Comparison of ENCODE assay signal across 22 mouse cellular contexts in genomic region chr11:98590548-98591445, GRCm38 (mm10). TPM values are rescaled to one million over a fixed set of nuclear protein-coding genes. Genes with fewer than 3 reads are reported as not detected.
DNase-seq lines count a peak whose midpoint lies in the region; ATAC-seq and TF ChIP-seq lines count a peak whose summit lies in the region.
"Had no signal": no experiment of that assay in that cellular context is flagged by ENCODE, and none has a peak within 500 bp of the region (broad histone marks: within the 10 kb centered on the region; RNA-seq: fewer than 3 reads in every experiment).

No protein-coding gene starts in this region.

- H3K27me3 ChIP-seq in heart, embryonic 10.5 days (ENCODE audit: insufficient read depth, poor library complexity, severe bottlenecking): peaks cover 3% of the 10 kb centered on the region; the same call in 1 of the 2 replicates
- no peaks in the 10 kb centered on the region for H3K27me3 ChIP-seq in liver, adult 2 months (ENCODE audit: control insufficient read depth, insufficient read depth, low read length)
- H3K27me3 ChIP-seq in liver, embryonic 11.5 days (replicated peaks; ENCODE audit: control insufficient read depth, insufficient read depth, low read length): no peaks in the 10 kb centered on the region
- H3K27me3 ChIP-seq: heart, embryonic 15.5 days had no signal

- TF ChIP-seq POLR2A in liver, adult 2 months (IDR thresholded peaks at IDR 0.05; ENCODE audit: extremely low read depth, insufficient read depth, low read length): no peak

- H3K4me2 ChIP-seq in liver, embryonic 11.5 days: no peak overlapping the region
- H3K4me2 ChIP-seq: forebrain, embryonic 13.5 days; heart, embryonic 15.5 days; hindbrain, embryonic 12.5 days; limb, embryonic 15.5 days; lung, embryonic 14.5 days; midbrain, embryonic 13.5 days had no signal

- H3K4me3 ChIP-seq in heart, embryonic 10.5 days: no peak overlapping the region
- H3K4me3 ChIP-seq in liver, adult 2 months (ENCODE audit: insufficient read depth, low read depth, low read length): no peak overlapping the region
- H3K4me3 ChIP-seq in liver, embryonic 11.5 days (ENCODE audit: low read depth, low read length): no peak overlapping the region
- H3K4me3 ChIP-seq: embryonic facial prominence, embryonic 10.5 days; forebrain, embryonic 13.5 days; heart, embryonic 15.5 days; hindbrain, embryonic 12.5 days; limb, embryonic 15.5 days; midbrain, embryonic 13.5 days had no signal

- DNase-seq in heart, embryonic 10.5 days (ENCODE audit: low spot score): no peak
- DNase-seq in heart, postnatal 10 days: no peak
- peak; percentile 100 for DNase-seq in liver, adult 2 months (ENCODE audit: extremely low read depth, low read depth, low spot score)
- DNase-seq in liver, embryonic 11.5 days (ENCODE audit: low spot score): no peak
- DNase-seq in cerebellum, postnatal 10 days: peak; percentile 75 to 80
- DNase-seq: kidney, postnatal 4 days; lung, embryonic 14.5 days had no signal

- intact Hi-C loops in heart, postnatal 10 days (cut with DNase I): no loop called here

- no peaks in the 10 kb centered on the region; the same call in 1 of the 2 replicates for H3K79me2 ChIP-seq in liver, adult 2 months (ENCODE audit: control insufficient read depth, insufficient read depth, low read length)

- WGBS in heart, embryonic 10.5 days: 79% methylated on average over 19 of the region's 19 CpGs
- WGBS in liver, adult 2 months: 21% methylated on average over 19 of the region's 19 CpGs
- 79% methylated on average over 19 of the region's 19 CpGs for WGBS in liver, embryonic 11.5 days

- peaks cover 57% of the 10 kb centered on the region for H3K4me1 ChIP-seq in heart, embryonic 10.5 days
- peaks cover 17% of the 10 kb centered on the region for H3K4me1 ChIP-seq in liver, adult 2 months (ENCODE audit: control insufficient read depth, insufficient read depth, low read length)
- peaks cover 26% of the 10 kb centered on the region for H3K4me1 ChIP-seq in liver, embryonic 11.5 days (replicated peaks; ENCODE audit: control insufficient read depth, insufficient read depth, low read length)

- H3K9me3 ChIP-seq in heart, embryonic 10.5 days: no peaks in the 10 kb centered on the region
- no peaks in the 10 kb centered on the region for H3K9me3 ChIP-seq in liver, embryonic 11.5 days (ENCODE audit: control insufficient read depth, low read length)
- H3K9me3 ChIP-seq: embryonic facial prominence, embryonic 10.5 days; forebrain, embryonic 13.5 days; heart, embryonic 15.5 days; hindbrain, embryonic 12.5 days; limb, embryonic 15.5 days; midbrain, embryonic 13.5 days had no signal

- H3K9ac ChIP-seq in liver, adult 2 months (ENCODE audit: low read depth, low read length): no peak overlapping the region
- H3K9ac ChIP-seq in liver, embryonic 11.5 days (ENCODE audit: low read depth, low read length): no peak overlapping the region
- H3K9ac ChIP-seq: forebrain, embryonic 13.5 days; heart, embryonic 15.5 days; hindbrain, embryonic 12.5 days; limb, embryonic 15.5 days; lung, embryonic 14.5 days; midbrain, embryonic 13.5 days had no signal

- no peak for ATAC-seq in liver, embryonic 11.5 days (replicated peaks; ENCODE audit: low FRiP score)
- ATAC-seq in CD4-positive, CD25-positive, alpha-beta regulatory T cell, adult 4 months: no peak
- ATAC-seq in granulocyte monocyte progenitor cell, adult 5-6 weeks (replicated peaks; ENCODE audit: poor library complexity, severe bottlenecking): no peak
- ATAC-seq: forebrain, embryonic 13.5 days; intestine, embryonic 16.5 days; midbrain, embryonic 13.5 days had no signal

- peak overlapping the region; percentile 9; the same call in 1 of the 2 replicates for H3K27ac ChIP-seq in heart, embryonic 10.5 days
- H3K27ac ChIP-seq in liver, adult 2 months (replicated peaks; ENCODE audit: insufficient read depth, low read depth, low read length): no peak overlapping the region
- no peak overlapping the region for H3K27ac ChIP-seq in liver, embryonic 11.5 days (ENCODE audit: low read depth, low read length)
- H3K27ac ChIP-seq: embryonic facial prominence, embryonic 10.5 days; forebrain, embryonic 13.5 days; heart, embryonic 15.5 days; hindbrain, embryonic 12.5 days; limb, embryonic 15.5 days; midbrain, embryonic 13.5 days had no signal

- H3K36me3 ChIP-seq in heart, embryonic 10.5 days: no peaks in the 10 kb centered on the region
- no peaks in the 10 kb centered on the region for H3K36me3 ChIP-seq in liver, adult 2 months (ENCODE audit: control insufficient read depth, insufficient read depth, low read length)
- no peaks in the 10 kb centered on the region for H3K36me3 ChIP-seq in liver, embryonic 11.5 days (ENCODE audit: control insufficient read depth, insufficient read depth, low read length)
- H3K36me3 ChIP-seq: embryonic facial prominence, embryonic 10.5 days; heart, embryonic 15.5 days; hindbrain, embryonic 12.5 days; limb, embryonic 15.5 days; midbrain, embryonic 13.5 days had no signal

- no peak for TF ChIP-seq CTCF in liver, adult 2 months (IDR thresholded peaks at IDR 0.05; ENCODE audit: low read depth, low read length)

RNA-seq across cellular contexts. Expression of gene Ormdl3, which starts 3.6 kb away (rescaled TPM):
- 56.1 and 61.0 TPM in 2 replicates for polyA plus RNA-seq in heart, embryonic 10.5 days (2016; fragmentation: Nextera tagmentation; extraction: Ambion mirVana)
- total RNA-seq in heart, postnatal 10 days (2021): 10 to 100 TPM; 46.6 to 48.9 TPM
- 48.3 and 62.0 TPM in 2 replicates for total RNA-seq in liver, adult 2 months (2014; rRNA removed)
- 119 and 166 TPM in 2 replicates for polyA plus RNA-seq in liver, adult 2 months (2012; rRNA removed)
- 10.9 and 11.7 TPM in 2 replicates for polyA plus RNA-seq in liver, embryonic 11.5 days (2014; fragmentation: Nextera tagmentation; extraction: Ambion mirVana)
- polyA plus RNA-seq in CD4-positive, CD25-positive, alpha-beta regulatory T cell, adult 4 months (2017; shearing (Covaris generic)): 10 to 100 TPM; 25.9 to 53.6 TPM
- 5.9 and 7.3 TPM in 2 replicates for total RNA-seq in granulocyte monocyte progenitor cell, adult 5-6 weeks (2014; fragmentation: Nextera tagmentation)
- total RNA-seq in granulocyte monocyte progenitor cell, adult 5-6 weeks (2017): 7.7 and 8.6 TPM in 2 replicates

RNA-seq across cellular contexts. Expression of gene Lrrc3c, which starts 7.3 kb away (rescaled TPM):
- not detected in 2 replicates for polyA plus RNA-seq in heart, embryonic 10.5 days (2016; fragmentation: Nextera tagmentation; extraction: Ambion mirVana)
- total RNA-seq in heart, postnatal 10 days (2021): not detected
- not detected in 2 replicates for total RNA-seq in liver, adult 2 months (2014; rRNA removed)
- not detected in 2 replicates for polyA plus RNA-seq in liver, adult 2 months (2012; rRNA removed)
- polyA plus RNA-seq in liver, embryonic 11.5 days (2014; fragmentation: Nextera tagmentation; extraction: Ambion mirVana): not detected in 2 replicates
- not detected for polyA plus RNA-seq in CD4-positive, CD25-positive, alpha-beta regulatory T cell, adult 4 months (2017; shearing (Covaris generic))
- not detected in 2 replicates for total RNA-seq in granulocyte monocyte progenitor cell, adult 5-6 weeks (2014; fragmentation: Nextera tagmentation)
- not detected in 2 replicates for total RNA-seq in granulocyte monocyte progenitor cell, adult 5-6 weeks (2017)
- total RNA-seq: adrenal gland, postnatal 4 days; gastrocnemius, postnatal 4 days; layer of hippocampus, postnatal 10 days; left cerebral cortex, postnatal 14 days; neutrophil, adult 5-6 weeks had no signal
- polyA plus RNA-seq: C2C12; embryonic facial prominence, embryonic 10.5 days; forebrain, embryonic 13.5 days; heart, embryonic 15.5 days; hindbrain, embryonic 12.5 days; intestine, embryonic 16.5 days; limb, embryonic 15.5 days; lung, embryonic 14.5 days; midbrain, embryonic 13.5 days had no signal

RNA-seq across cellular contexts. Expression of gene Gm12355, which starts 34.7 kb away (rescaled TPM):
- 0.71 and 1.0 TPM in 2 replicates for polyA plus RNA-seq in heart, embryonic 10.5 days (2016; fragmentation: Nextera tagmentation; extraction: Ambion mirVana)
- total RNA-seq in heart, postnatal 10 days (2021): 10 to 100 TPM; 15.6 to 18.0 TPM
- not detected in 2 replicates for total RNA-seq in liver, adult 2 months (2014; rRNA removed)
- polyA plus RNA-seq in liver, adult 2 months (2012; rRNA removed): not detected in 2 replicates
- 0.44 and 0.95 TPM in 2 replicates for polyA plus RNA-seq in liver, embryonic 11.5 days (2014; fragmentation: Nextera tagmentation; extraction: Ambion mirVana)
- 1 to 10 TPM; 1.0 to 9.6 TPM for polyA plus RNA-seq in CD4-positive, CD25-positive, alpha-beta regulatory T cell, adult 4 months (2017; shearing (Covaris generic))
- 1.6 and 1.8 TPM in 2 replicates for total RNA-seq in granulocyte monocyte progenitor cell, adult 5-6 weeks (2014; fragmentation: Nextera tagmentation)
- total RNA-seq in granulocyte monocyte progenitor cell, adult 5-6 weeks (2017): 4.8 and 9.5 TPM in 2 replicates
- total RNA-seq: neutrophil, adult 5-6 weeks had no signal

RNA-seq across cellular contexts. Expression of gene Gsdma3, which starts 35.4 kb away (rescaled TPM):
- not detected in 2 replicates for polyA plus RNA-seq in heart, embryonic 10.5 days (2016; fragmentation: Nextera tagmentation; extraction: Ambion mirVana)
- total RNA-seq in heart, postnatal 10 days (2021): 1 to 10 TPM; 4.0 to 5.3 TPM
- total RNA-seq in liver, adult 2 months (2014; rRNA removed): not detected in 2 replicates
- polyA plus RNA-seq in liver, adult 2 months (2012; rRNA removed): not detected in 2 replicates
- polyA plus RNA-seq in liver, embryonic 11.5 days (2014; fragmentation: Nextera tagmentation; extraction: Ambion mirVana): not detected in 2 replicates
- under 1 TPM in 1 of 2 experiments, not detected in 1; 0.20 TPM for polyA plus RNA-seq in CD4-positive, CD25-positive, alpha-beta regulatory T cell, adult 4 months (2017; shearing (Covaris generic))
- not detected in 2 replicates for total RNA-seq in granulocyte monocyte progenitor cell, adult 5-6 weeks (2014; fragmentation: Nextera tagmentation)
- total RNA-seq in granulocyte monocyte progenitor cell, adult 5-6 weeks (2017): not detected in 2 replicates
- total RNA-seq: neutrophil, adult 5-6 weeks had no signal
- polyA plus RNA-seq: C2C12; embryonic facial prominence, embryonic 10.5 days; forebrain, embryonic 13.5 days; heart, embryonic 15.5 days; hindbrain, embryonic 12.5 days; intestine, embryonic 16.5 days; limb, embryonic 15.5 days; lung, embryonic 14.5 days; midbrain, embryonic 13.5 days had no signal

RNA-seq across cellular contexts. Expression of gene Zpbp2, which starts 39.9 kb away (rescaled TPM):
- polyA plus RNA-seq in heart, embryonic 10.5 days (2016; fragmentation: Nextera tagmentation; extraction: Ambion mirVana): 0.21 and 0.65 TPM in 2 replicates
- total RNA-seq in heart, postnatal 10 days (2021): not detected
- total RNA-seq in liver, adult 2 months (2014; rRNA removed): 0.28 and 0.94 TPM in 2 replicates
- 0.09 TPM in 1 of 2 replicates, not detected in the other for polyA plus RNA-seq in liver, adult 2 months (2012; rRNA removed)
- 0.40 and 0.42 TPM in 2 replicates for polyA plus RNA-seq in liver, embryonic 11.5 days (2014; fragmentation: Nextera tagmentation; extraction: Ambion mirVana)
- 1 to 10 TPM; 5.0 to 6.0 TPM for polyA plus RNA-seq in CD4-positive, CD25-positive, alpha-beta regulatory T cell, adult 4 months (2017; shearing (Covaris generic))
- total RNA-seq in granulocyte monocyte progenitor cell, adult 5-6 weeks (2014; fragmentation: Nextera tagmentation): 1.6 TPM in 1 of 2 replicates, not detected in the other
- total RNA-seq in granulocyte monocyte progenitor cell, adult 5-6 weeks (2017): not detected in 2 replicates
- total RNA-seq: gastrocnemius, postnatal 4 days; layer of hippocampus, postnatal 10 days; left cerebral cortex, postnatal 14 days had no signal
- polyA plus RNA-seq: C2C12; forebrain, embryonic 13.5 days had no signal

Comparison
In these comparisons a context has a peak if more than half of its experiments do, and no peak if none do; other contexts are left out.
1. DNase-seq: peak in liver, adult 2 months (single experiment) and cerebellum, postnatal 10 days (2 of 2); none in heart, embryonic 10.5 days (single experiment), heart, postnatal 10 days (0 of 2) and liver, embryonic 11.5 days (single experiment).